Mouse (Mus musculus) lung, postnatal 36 days (tissue): ENCODE results near the gene Gm6657.

ENCODE experiments used
- DNase-seq: peaks from one replicate; pipeline ENCODE4 v3.0.0; 2022; ENCODE audit warnings: mixed read lengths

Gene Gm6657

GRCm38 (mm10) chr12:78193942-78194341, at the start of gene Gm6657:
Gene Gm6657, plus strand, starts transcription at chr12:78194242.
- DNase-seq, result no peak

GRCm38 (mm10) chr12:78153308-78154002, 40.6 kb upstream of the Gm6657 start:
- no peak for DNase-seq

- DNase-seq, result no peak
Measured at GRCm38 (mm10) chr12:78170178-78170577, 23.9 kb upstream of the Gm6657 start.

GRCm38 (mm10) chr12:78173945-78174344, 20.1 kb upstream of the Gm6657 start:
- DNase-seq, result no peak

- DNase-seq, result no peak
Measured at GRCm38 (mm10) chr12:78174671-78175070, 19.4 kb upstream of the Gm6657 start.

- DNase-seq, result no peak
Measured at GRCm38 (mm10) chr12:78181452-78181851, 12.6 kb upstream of the Gm6657 start.

GRCm38 (mm10) chr12:78195368-78195767, 1.3 kb downstream of the Gm6657 start:
- no peak for DNase-seq

- DNase-seq, result no peak
Measured at GRCm38 (mm10) chr12:78203646-78204045, 9.6 kb downstream of the Gm6657 start.

GRCm38 (mm10) chr12:78205915-78206570, 12.0 kb downstream of the Gm6657 start:
- peak; percentile 79 for DNase-seq

- no peak for DNase-seq
Measured at GRCm38 (mm10) chr12:78206571-78206960, 12.5 kb downstream of the Gm6657 start.

- DNase-seq, result no peak
Measured at GRCm38 (mm10) chr12:78209856-78210255, 15.8 kb downstream of the Gm6657 start.

- DNase-seq, result no peak
Measured at GRCm38 (mm10) chr12:78215490-78215889, 21.4 kb downstream of the Gm6657 start.

- peak; percentile 47 for DNase-seq
Measured at GRCm38 (mm10) chr12:78219191-78219825, 25.3 kb downstream of the Gm6657 start.

- peak; percentile 91 for DNase-seq
Measured at GRCm38 (mm10) chr12:78225707-78226518, 31.9 kb downstream of the Gm6657 start, which contains the start of gene Gphn. Gene Gphn, plus strand, starts transcription at chr12:78226379.

- DNase-seq, result peak; percentile 90
Measured at GRCm38 (mm10) chr12:78226519-78226875, 32.5 kb downstream of the Gm6657 start.

GRCm38 (mm10) chr12:78227021-78227932, 33.2 kb downstream of the Gm6657 start:
- peak; percentile 39 for DNase-seq

- DNase-seq, result no peak
Measured at GRCm38 (mm10) chr12:78228139-78228538, 34.1 kb downstream of the Gm6657 start.

GRCm38 (mm10) chr12:78232560-78232959, 38.5 kb downstream of the Gm6657 start:
- no peak for DNase-seq

GRCm38 (mm10) chr12:78248366-78248765, 54.3 kb downstream of the Gm6657 start:
- DNase-seq, result no peak

- peak; percentile 38 for DNase-seq
Measured at GRCm38 (mm10) chr12:78249151-78249550, 55.1 kb downstream of the Gm6657 start.
